Mouse (Mus musculus) lung, embryonic 16.5 days (tissue): ENCODE data around the gene Gabrd. TPM values are rescaled to one million over a fixed set of nuclear protein-coding genes. Genes with fewer than 3 reads are reported as not detected.

Experiments used
- ATAC-seq: fragments of 200-750 bp; cut with Nextera tagmentation; 2 replicates; pipeline ENCODE4 v1.8.0; 2017; ENCODE audit warnings: low read depth, mild to moderate bottlenecking, moderate library complexity
- H3K27ac ChIP-seq: fragments of 300-500 bp; sonication (generic); 2 replicates; pipeline ENCODE4 v1.5.1; 2014; ENCODE audit warnings: mild to moderate bottlenecking, control low read depth, low read length
- H3K27me3 ChIP-seq: fragments of 300-500 bp; sonication (generic); 2 replicates; pipeline ENCODE4 v1.6.1; 2014; ENCODE audit warnings: low read depth, low read length, mixed read lengths; ENCODE audit not compliant: control insufficient read depth, insufficient read depth
- H3K36me3 ChIP-seq: fragments of 300-500 bp; sonication (generic); 2 replicates; pipeline ENCODE4 v1.6.1; 2014; ENCODE audit warnings: low read length; ENCODE audit not compliant: control insufficient read depth, insufficient read depth
- H3K4me1 ChIP-seq: fragments of 300-500 bp; sonication (generic); replicated peaks from 2 replicates; pipeline ENCODE4 v1.6.1; 2014; ENCODE audit warnings: low read length, mixed read lengths; ENCODE audit not compliant: control insufficient read depth, insufficient read depth
- H3K4me2 ChIP-seq: fragments of 300-500 bp; sonication (generic); 2 replicates; pipeline ENCODE4 v1.6.1; 2014; ENCODE audit warnings: low read depth, low read length, control low read depth
- H3K4me3 ChIP-seq: fragments of 300-500 bp; sonication (generic); 2 replicates; pipeline ENCODE4 v1.5.1; 2014; ENCODE audit warnings: mild to moderate bottlenecking, low read length, control low read depth
- H3K9ac ChIP-seq: fragments of 300-500 bp; sonication (generic); 2 replicates; pipeline ENCODE4 v1.6.1; 2014; ENCODE audit warnings: low read length, control low read depth
- H3K9me3 ChIP-seq: fragments of 300-500 bp; sonication (generic); 2 replicates; pipeline ENCODE4 v1.6.1; 2016; ENCODE audit warnings: low read length; ENCODE audit not compliant: control insufficient read depth
- WGBS: fragments of 180-500 bp; shearing (Covaris S2); extraction: QIAGEN DNeasy Blood & Tissue Kit; methylation state at CpG from one replicate; pipeline ENCODE4 v1.1.7; 2014; 5-methylcytosine and 5-hydroxymethylcytosine counted together
- polyA plus RNA-seq: library from polyadenylated mRNA; unstranded; fragments of >200 nt; fragmentation: Nextera tagmentation; extraction: Ambion mirVana; gene quantifications from 2 replicates; pipeline ENCODE4 v1.2.1, GENCODE M21; 2015

Gabrd gene
- polyA plus RNA-seq, 1 experiment from 2014 or later = 0.08 TPM

DNA sequence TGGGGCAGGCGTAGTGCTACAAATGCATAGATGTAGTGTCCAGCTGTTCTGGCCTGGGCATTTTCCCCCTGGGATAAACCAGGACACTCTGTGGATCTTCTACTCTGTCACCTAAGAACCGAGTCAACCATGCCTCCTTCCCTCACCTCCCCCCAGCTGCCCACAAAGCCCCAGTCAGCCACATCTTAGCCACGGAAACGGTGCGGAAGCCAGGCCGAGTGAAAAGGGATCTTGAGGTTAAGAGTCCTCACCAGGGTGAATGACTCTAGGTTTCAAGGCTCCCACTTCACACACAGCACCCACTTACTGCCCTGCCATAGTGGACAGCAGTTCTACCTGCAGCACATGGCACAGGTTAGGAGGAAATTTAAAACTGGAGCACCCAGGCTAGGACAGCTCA lies 43.9 kb downstream of the Gabrd start:
- no peaks in the 10 kb centered on the region for H3K36me3 ChIP-seq
- no peak overlapping the region for H3K9ac ChIP-seq
- ATAC-seq = no peak
- H3K4me1 ChIP-seq = no peaks in the 10 kb centered on the region; the same call in 1 of the 2 replicates
- 69% methylated on average over 6 of the region's 6 CpGs for WGBS
- no peak overlapping the region for H3K4me2 ChIP-seq
- H3K27ac ChIP-seq = no peak overlapping the region
- H3K9me3 ChIP-seq = no peaks in the 10 kb centered on the region
- peaks cover 3% of the 10 kb centered on the region for H3K27me3 ChIP-seq
- no peak overlapping the region for H3K4me3 ChIP-seq

DNA sequence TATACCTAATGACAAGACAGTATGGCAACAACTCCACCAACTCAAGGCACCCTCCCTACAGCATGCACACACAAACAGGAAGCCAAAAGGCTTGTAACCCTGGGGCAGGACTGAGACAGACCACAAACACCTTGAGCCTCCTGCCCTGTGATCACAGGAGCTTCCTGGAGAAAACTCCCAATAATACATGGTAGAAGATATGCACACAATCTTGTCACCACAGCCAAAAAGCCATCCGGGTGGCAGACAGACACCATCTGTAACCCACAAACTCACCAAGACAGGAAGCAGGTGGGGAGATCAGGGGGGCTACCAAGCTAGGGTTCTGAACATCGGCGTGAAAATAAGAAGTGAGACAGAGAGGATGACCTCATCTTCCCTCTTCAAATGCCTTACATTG lies 45.3 kb downstream of the Gabrd start:
- no peak overlapping the region for H3K27ac ChIP-seq
- H3K27me3 ChIP-seq = no peaks in the 10 kb centered on the region
- no peak for ATAC-seq
- no peak overlapping the region for H3K4me3 ChIP-seq
- no peak overlapping the region for H3K4me2 ChIP-seq
- H3K4me1 ChIP-seq = no peaks in the 10 kb centered on the region
- no peaks in the 10 kb centered on the region for H3K36me3 ChIP-seq
- 79% methylated on average over 3 of the region's 3 CpGs for WGBS
- H3K9ac ChIP-seq = no peak overlapping the region
- no peaks in the 10 kb centered on the region for H3K9me3 ChIP-seq

DNA sequence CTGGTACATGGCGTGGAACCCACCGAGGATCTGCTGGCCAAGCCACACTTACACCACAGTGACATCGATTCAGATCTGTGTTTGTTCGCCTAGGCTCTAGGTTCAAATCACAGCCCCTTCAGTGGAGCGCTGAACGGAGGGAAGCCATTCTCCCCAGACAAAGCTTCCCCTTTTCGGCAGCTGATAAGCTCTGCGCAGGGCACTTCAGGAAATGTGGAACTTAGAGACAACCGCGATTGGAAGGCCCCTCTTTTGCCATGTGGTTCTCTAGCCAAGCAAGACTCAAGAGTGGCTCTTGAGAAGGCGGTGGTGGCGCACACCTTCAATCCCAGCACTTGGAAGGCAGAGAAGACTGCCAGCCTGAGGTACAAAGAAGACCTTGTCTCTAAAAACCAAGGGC lies 51.6 kb downstream of the Gabrd start:
- Histone ChIP-seq H3K4me3 (no peak overlapping the region), H3K4me2 (no peak overlapping the region), H3K4me1 (peaks cover 10% of the 10 kb centered on the region), H3K27me3 (peaks cover 6% of the 10 kb centered on the region; the same call in 1 of the 2 replicates), H3K27ac (no peak overlapping the region), H3K9ac (no peak overlapping the region), H3K9me3 (no peaks in the 10 kb centered on the region), H3K36me3 (no peaks in the 10 kb centered on the region)
- peak; percentile 48; the same call in 1 of the 2 replicates for ATAC-seq
- 71% methylated on average over 12 of the region's 12 CpGs for WGBS

DNA sequence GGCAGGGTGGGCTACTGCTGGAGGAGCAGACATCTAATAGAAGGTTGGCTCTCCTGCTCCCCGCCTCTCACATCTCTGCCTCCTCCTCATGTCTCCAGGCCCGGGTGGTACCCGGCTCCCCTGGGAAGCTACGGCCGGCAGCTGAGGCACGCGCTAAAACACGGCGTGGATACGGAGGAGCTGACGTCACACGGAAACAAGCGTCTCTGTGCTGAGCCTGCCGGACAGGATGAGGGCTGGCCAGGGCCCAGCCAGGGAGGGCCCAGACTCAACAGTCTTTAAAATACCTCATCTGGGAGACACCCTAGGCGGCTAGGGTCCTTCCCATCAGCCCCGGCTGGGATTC lies 52.3 kb downstream of the Gabrd start:
- Histone ChIP-seq H3K9me3 (no peaks in the 10 kb centered on the region), H3K9ac (peak overlapping the region; percentile 25), H3K4me2 (peak overlapping the region; percentile 61), H3K36me3 (no peaks in the 10 kb centered on the region), H3K27me3 (peaks cover 6% of the 10 kb centered on the region; the same call in 1 of the 2 replicates), H3K27ac (no peak overlapping the region), H3K4me1 (peaks cover 10% of the 10 kb centered on the region), H3K4me3 (peak overlapping the region; percentile 44)
- WGBS = under 1% methylated on average over 16 of the region's 16 CpGs
- ATAC-seq = peak; percentile 81

GRCm38 (mm10) chr4:155344716-155345607 lies 53.0 kb downstream of the Gabrd start:
- WGBS = 16% methylated on average over 47 of the region's 47 CpGs
- H3K4me1 ChIP-seq = peaks cover 10% of the 10 kb centered on the region
- peak overlapping the region; percentile 25 for H3K9ac ChIP-seq
- no peak; the same call in 1 of the 2 replicates for ATAC-seq
- H3K27me3 ChIP-seq = peaks cover 6% of the 10 kb centered on the region; the same call in 1 of the 2 replicates
- peak overlapping the region; percentile 61 for H3K4me2 ChIP-seq
- H3K36me3 ChIP-seq = no peaks in the 10 kb centered on the region
- H3K27ac ChIP-seq = no peak overlapping the region
- no peaks in the 10 kb centered on the region for H3K9me3 ChIP-seq
- H3K4me3 ChIP-seq = peak overlapping the region; percentile 44

- Histone ChIP-seq H3K4me3 (no peak overlapping the region), H3K9ac (no peak overlapping the region), H3K4me2 (no peak overlapping the region), H3K9me3 (no peaks in the 10 kb centered on the region), H3K27ac (no peak overlapping the region), H3K36me3 (no peaks in the 10 kb centered on the region), H3K27me3 (peaks cover 6% of the 10 kb centered on the region; the same call in 1 of the 2 replicates), H3K4me1 (peaks cover 10% of the 10 kb centered on the region)
- WGBS = 39% methylated on average over 3 of the region's 3 CpGs
- no peak for ATAC-seq
These were observed 53.7 kb downstream of the Gabrd start for GRCm38 (mm10) chr4:155344299-155344600.

GRCm38 (mm10) chr4:155343415-155344298 lies 54.3 kb downstream of the Gabrd start:
- whole genome bisulfite sequencing = 70% methylated on average over 14 of the region's 14 CpGs
- Histone ChIP-seq H3K27me3 (peaks cover 6% of the 10 kb centered on the region; the same call in 1 of the 2 replicates), H3K4me2 (no peak overlapping the region), H3K4me1 (peaks cover 10% of the 10 kb centered on the region), H3K9ac (no peak overlapping the region), H3K4me3 (no peak overlapping the region), H3K36me3 (no peaks in the 10 kb centered on the region), H3K9me3 (no peaks in the 10 kb centered on the region), H3K27ac (no peak overlapping the region)
- no peak for ATAC-seq

DNA sequence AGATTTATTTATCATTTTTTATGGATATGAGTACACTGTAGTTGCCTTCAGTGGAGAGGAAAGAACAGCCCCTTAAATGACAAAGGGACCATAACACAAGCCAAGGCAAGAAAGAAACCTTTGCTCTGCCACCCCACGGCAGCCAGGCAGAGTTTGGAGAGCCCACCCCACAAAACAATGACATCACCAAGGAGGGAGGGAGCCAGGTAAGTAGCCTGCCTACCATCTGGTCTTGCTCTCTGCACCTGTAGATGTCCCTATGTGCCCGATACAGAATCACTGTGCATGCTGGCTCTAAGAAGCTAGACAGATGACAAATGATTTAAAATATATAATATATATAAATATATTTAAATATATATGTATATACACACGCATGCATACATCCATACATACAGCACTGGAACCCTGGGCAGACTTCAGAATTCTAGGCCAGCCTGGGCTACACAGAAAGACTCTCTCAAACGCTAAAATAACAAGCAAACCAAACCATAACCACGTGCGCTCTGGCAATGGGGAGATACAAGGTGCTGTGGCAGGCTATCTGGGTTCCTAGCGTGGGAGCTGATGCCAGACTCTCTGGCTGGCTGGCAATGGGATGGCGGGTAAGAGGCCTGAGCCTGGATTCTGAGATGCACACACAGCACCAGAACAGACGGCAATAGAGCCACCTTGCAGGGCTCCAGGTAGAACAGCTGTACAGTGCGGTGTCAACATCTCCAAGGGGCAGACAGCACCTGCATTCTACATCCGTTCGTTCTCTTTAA lies 61.4 kb downstream of the Gabrd start:
- Histone ChIP-seq H3K9ac (no peak overlapping the region), H3K4me3 (no peak overlapping the region), H3K4me2 (no peak overlapping the region), H3K9me3 (no peaks in the 10 kb centered on the region), H3K4me1 (no peaks in the 10 kb centered on the region), H3K27ac (no peak overlapping the region), H3K27me3 (no peaks in the 10 kb centered on the region), H3K36me3 (no peaks in the 10 kb centered on the region)
- 84% methylated on average over 12 of the region's 12 CpGs for WGBS
- no peak for ATAC-seq
